Mouse (Mus musculus) frontal cortex, postnatal 10 days (tissue): ENCODE results near the gene Mrps14.

Source experiments
- DNase-seq, 2 experiments: peaks; one replicate each; pipeline ENCODE4 v3.0.0; 2022; ENCODE audit warnings: low spot score in 2 of 2, mixed read lengths in 1 of 2

Gene Mrps14

DNA sequence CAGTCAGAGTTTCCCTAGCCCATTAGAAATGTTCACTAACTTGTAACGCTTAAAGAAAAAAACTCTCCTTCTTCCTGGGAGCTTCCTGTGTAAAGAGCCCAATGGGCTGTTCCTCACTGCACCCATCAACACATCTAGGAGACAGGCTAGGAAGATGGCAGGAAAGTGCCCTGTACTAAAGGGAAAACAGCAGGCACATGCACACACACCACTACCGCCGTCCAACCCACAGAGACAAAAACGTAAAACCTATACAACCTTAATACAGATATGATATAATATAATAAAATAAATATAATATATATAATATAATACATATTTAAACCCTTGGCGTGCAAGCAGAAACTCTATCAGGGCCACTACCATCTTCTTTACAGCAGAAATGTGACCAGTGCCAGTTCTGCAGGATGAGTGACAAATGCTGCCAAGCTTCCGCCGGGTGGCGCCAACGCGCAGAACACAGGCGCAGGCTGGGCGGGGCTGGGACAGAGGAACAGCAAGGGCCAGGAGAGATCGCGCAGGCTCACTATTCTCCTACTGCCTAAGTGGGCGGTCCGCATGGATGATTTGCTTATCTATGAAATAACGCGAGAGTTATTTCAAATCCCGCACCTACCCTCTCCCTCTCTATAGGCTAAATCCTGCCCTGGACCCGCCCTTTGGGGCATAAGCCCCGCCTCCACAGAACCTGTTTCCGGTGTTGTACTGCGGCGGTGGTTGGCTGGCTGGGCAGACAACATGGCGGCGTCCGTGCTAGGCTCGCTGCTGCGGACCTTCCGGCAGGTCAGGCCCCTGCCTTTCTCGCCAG is at the start of gene Mrps14:
Mrps14 (plus strand) TSS at position 687 of the 808 bp plus-strand sequence.
- DNase-seq: peak; percentile 96 to 98

DNA sequence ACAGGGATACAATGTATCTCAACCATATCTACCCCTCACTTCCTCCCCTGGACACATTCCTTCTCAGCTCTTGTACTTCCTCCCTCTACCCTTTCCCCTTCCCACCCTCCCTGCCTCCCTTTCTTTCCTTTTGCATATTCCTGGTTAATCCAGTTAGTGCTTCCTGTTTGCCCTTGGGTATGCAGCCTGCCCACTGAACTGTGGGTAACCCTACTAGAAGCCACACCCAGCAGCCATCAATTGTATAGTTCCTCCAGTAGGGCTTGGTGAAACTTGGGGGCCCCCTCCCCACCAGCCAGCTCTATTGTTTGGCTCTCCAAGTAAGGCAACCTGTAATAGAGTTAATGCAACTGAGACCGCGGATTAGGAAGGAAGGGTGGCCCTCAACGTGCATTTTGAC is 49.4 kb upstream of the Mrps14 start:
- DNase-seq: no peak

DNA sequence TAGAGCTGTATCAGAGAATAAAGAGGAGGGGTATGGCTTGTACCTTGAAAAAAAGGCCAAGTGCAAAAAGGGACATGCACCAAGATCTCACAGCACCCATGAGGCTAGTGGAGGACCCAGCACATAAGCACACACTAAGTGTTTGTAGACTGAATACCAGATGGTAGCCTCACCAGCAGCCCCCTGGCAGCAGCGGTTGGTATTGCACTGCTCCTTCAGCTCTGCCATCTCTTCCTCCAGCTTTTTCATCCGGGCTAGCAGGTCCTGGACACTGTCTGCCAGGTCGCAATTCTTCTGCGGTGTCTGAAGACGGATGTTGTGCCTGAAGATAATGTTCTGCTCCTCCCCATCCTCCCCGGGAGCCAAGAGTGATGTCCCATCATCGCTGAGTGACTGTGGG is 47.7 kb upstream of the Mrps14 start:
- no peak for DNase-seq

DNA sequence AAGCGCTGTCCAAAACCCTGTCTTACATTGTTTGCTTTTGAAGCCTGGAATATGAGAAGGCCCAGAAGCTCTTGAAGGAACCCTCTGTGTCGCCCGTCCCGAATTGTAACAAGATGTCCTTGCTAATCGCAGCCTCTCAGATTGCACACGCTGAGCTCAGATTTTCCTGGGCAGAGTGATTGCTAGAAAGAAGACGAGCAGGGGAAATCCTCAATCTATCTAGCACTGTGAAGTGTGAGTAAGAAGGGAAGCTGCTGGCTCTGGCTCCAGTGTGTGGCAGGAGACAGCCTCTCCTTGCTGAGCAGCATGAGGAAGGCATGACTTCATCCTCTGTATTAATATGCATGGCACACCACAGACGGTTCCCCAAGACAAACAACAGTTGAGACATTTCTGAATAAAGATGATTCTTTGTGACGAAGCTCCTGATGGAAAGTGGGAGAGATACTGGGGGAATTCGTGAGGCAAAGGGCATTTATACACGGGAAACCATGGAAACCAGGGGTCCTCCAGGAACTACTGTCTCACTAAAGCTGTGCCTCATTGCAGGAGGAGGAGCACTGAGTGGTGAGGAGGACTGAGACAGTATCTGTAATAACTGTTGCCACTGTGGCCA is 45.6 kb upstream of the Mrps14 start:
- peak; percentile 15 to 21 for DNase-seq

DNA sequence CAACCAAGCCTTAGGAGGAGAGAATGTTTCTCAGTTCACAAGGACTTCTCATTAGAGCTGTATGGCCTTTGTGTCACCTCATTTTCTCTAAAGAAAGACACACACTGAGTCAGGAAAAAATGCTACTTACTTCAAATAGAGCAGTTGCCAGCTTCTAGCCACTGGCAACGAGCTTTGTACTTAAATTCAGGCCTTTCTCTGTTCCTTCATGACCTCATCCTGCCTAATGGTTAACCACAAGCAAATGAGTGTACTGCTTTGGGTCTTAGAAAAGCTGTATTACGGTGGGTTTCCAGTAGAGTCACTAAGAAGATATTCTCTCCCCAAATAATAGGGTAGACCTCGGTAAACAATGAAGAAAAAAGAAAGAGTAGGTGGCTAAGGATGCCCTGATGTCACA is 44.3 kb upstream of the Mrps14 start:
- no peak for DNase-seq

DNA sequence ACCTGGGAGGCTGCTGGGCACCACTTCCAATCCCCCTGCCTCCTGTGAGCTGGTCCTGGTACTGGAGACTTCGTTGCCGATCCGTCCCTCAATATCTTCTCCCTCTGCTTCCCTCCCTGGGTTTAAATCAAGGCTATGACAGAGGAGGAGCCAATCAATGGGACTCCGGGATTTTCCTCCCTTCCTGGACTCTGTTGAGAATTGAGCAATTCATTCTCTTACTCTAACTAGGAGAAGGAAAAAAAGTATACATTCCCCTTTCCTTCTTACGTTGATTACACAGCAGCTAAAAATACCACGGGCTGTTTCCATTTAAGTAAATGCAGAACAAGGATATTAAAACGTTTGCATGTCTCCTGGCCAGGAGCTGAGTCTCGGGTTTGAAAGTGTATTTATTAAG is 41.5 kb upstream of the Mrps14 start, which contains the start of gene Tnn:
Tnn (minus strand) TSS at position 101 of the 400 bp plus-strand sequence.
- no peak for DNase-seq

DNA sequence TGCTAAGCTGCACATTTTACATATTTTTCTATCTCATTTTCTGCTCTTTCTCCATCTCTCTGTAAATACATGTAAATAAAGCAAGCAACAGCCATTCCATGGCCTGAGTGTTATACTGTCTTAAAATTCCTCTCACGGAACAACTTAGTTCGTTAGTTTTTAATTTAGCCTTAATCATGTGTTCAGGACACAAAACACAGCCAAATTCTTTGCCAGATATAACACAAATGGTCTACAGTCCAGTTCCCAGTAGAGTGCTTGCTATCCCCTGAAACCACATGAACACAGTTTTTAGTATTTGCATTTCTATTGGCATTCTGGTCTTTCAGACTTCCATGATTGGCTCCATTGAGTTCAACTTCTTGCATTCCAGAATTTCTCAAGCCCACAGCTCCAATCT is 36.8 kb upstream of the Mrps14 start:
- DNase-seq: no peak

DNA sequence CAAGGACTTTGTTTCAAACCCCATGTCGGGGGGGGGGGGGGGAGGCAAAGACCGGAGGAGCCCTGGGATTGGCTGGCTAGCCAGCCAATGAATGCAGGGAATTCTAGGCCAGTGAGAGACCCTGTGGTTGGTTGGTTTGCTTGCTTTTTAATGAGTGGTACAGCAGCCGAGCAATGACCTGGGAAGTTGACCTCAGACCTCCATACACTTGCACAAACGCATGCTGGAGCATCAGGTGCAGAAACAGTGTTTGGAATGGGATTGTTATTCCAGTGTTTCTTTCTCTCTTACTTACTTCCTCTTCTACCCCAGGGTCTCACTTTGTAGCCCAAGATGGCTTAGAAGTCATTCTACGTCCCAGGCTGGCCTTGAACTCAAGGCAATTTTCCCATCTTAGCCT is 28.4 kb upstream of the Mrps14 start:
- DNase-seq: no peak

DNA sequence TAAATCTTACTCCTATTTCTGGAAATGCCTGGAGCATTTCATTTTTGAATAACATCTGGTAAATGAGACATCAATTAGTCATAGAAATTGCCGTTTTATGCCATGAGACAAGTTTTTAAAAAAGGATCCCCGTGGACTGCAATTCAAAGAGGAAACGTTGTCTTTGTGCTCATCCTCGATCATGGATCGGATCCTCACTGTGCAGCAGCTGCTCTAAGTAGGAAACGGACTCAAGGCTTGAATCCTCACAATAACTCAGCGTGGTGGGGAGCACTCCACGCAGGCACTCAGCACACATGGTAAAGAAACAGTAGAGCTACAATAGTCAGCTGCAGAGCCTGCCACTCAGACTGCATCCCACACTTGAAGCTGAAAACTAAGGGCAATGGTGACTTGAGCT is 18.1 kb upstream of the Mrps14 start:
- no peak for DNase-seq

DNA sequence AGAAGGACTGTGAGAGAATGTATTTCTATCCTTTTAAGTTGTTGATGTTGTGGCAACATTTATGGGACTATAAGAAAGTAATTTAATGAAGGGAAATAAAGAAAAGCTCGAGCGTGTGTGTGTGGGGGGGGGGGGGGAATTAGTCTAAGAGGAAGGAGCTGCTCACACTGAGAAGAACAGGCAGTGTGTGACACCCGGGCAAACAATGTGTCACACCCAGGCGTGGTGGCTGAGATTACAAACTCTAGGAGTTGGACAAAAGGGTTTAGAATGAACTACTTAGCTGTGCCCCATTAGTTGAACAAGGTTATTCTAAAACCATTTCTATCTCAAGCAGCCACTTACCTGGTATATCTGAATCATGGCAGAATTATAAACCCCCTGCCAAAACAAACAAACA is 13.8 kb upstream of the Mrps14 start:
- no peak for DNase-seq

DNA sequence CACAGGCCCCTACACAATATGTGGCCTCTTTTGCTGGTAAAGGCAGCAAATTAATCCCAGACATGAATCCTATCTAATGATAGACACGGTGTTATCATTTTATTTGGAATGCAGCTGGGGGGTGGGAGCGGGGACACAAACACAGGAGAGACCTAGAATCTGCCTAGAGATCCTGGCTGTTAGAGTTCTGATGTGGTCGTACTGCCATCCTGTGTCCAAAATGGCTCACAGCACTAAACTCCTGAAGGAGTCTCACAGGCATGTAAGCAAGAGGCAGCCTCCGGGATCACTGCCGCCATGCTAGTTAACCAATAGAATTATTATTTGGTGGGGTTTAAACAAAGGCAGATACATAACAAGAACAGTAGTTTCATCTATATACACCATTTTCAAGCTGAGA is 10.5 kb upstream of the Mrps14 start:
- DNase-seq: peak; percentile 35 to 57

DNA sequence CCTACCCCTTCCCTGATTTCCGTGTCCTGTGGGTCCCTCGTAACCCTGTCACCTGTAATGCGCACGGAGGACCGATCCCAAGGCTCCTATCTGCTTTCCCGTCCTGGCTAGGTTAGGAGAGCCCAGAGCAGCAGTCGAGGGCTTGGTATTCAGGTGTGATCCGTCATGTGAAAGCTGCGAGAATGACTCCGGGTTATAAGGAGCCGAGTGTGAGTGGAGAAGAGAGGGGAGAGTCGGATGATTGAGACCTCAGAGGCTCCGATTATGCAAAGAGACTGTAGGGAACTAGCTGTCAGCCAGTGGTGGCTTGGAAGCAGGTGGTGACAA is 285 bp downstream of the Mrps14 start:
- DNase-seq: no peak

DNA sequence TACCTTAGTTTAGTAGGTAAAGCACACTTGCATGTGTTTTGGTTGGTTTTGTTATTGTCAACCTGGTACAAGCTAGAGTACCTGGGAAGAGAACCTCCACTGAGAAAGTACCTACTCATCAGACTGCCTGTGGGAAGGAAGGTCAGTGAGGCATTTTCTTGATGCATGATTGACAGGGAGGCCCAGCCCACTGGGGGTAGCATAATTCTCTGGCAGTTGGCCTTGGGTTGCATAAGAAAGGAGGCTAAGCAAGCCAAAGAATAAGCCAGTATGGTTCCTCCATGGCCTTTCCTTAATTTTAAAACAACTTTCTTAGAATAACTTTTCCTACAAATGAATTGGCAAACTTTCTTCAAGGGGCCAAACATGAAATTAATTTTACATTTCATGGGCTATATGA is 10.5 kb downstream of the Mrps14 start:
- no peak for DNase-seq

DNA sequence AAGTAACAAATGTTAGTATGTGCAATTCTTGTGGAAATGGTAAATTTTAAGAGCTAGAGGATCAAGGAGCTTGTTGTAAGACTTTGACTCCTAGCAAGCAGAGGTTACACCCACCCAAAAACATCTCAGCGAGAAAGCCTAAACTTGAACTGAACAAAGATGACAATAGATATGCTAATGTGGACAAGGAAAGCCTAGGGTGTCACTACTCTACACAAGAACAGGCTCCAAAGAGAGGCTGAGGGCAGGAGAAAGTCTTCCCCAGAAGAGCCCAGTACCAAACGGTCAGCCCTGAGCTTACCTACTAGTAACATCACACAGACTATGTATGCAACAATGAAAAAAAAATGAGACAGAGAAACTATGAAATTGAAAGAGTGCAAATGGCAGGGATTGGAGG is 14.8 kb downstream of the Mrps14 start:
- DNase-seq: no peak

DNA sequence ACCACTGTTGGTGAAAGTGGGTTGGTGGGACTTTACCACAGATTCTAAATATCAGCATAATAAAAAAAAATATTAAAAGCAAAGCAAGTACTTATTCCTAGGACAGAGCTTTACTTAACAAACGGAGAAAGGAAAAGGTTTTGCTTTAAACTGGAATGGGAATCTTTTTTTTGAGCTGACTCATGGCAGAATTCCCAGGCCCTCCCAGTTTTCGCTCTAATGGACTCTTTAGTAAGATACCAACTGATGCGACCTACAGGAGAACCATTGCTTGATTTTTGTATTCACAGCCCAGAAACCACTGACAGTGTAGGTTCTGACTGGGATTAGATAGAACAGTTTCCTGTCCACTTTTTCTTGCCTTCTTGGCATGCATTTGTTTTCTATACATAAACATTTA is 15.6 kb downstream of the Mrps14 start:
- no peak for DNase-seq

DNA sequence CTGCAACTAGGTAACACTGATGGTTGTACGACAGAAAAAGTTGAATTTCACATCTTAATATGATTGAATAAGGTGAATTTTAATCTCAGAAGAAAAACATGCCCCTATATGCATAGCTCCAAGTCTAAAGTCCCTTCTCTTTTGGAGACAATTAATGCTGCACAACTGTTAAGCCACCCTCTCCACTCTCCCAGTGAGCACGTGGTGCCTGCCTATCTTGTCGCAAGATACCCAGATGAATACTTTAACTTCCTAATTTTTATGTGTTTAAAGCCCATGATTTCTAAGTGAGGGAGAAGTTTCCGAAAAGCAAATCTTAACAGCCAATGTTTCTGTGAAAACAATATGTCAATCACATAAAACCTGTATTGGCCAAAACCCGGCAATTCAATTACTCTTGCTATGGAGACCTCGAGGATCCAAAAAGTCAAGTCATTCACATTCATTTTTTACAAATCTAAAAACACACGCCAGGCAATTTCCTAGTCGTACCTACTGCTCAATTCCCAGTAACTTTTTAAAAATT is 16.6 kb downstream of the Mrps14 start:
- DNase-seq: no peak

DNA sequence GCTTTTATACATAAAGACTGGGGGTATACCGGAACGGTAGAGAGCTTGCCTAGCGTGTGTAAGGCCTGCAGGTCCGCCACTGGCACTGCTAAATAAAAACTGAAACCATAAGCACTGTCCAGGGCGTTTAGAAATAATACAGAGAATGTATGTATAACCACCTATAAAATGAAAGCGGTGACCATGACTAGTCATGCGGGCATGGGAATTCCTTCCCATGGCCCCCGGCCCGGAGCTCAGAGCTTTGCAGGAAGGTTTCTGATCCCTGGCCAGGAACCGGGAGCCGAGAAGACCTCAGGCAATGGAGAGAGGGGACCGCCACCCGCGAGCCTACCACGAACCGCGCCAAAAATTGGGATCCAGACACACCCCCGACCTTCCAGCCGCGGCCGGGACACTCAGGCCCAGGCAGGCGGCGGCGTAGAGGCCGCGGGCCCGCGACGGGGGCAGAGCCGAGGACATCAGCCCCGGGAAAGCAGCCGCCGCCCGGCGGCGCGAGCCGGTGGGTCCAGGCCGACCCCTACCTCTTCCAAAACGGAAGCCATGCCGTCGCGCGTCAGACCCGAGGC is 17.2 kb downstream of the Mrps14 start:
- no peak for DNase-seq

DNA sequence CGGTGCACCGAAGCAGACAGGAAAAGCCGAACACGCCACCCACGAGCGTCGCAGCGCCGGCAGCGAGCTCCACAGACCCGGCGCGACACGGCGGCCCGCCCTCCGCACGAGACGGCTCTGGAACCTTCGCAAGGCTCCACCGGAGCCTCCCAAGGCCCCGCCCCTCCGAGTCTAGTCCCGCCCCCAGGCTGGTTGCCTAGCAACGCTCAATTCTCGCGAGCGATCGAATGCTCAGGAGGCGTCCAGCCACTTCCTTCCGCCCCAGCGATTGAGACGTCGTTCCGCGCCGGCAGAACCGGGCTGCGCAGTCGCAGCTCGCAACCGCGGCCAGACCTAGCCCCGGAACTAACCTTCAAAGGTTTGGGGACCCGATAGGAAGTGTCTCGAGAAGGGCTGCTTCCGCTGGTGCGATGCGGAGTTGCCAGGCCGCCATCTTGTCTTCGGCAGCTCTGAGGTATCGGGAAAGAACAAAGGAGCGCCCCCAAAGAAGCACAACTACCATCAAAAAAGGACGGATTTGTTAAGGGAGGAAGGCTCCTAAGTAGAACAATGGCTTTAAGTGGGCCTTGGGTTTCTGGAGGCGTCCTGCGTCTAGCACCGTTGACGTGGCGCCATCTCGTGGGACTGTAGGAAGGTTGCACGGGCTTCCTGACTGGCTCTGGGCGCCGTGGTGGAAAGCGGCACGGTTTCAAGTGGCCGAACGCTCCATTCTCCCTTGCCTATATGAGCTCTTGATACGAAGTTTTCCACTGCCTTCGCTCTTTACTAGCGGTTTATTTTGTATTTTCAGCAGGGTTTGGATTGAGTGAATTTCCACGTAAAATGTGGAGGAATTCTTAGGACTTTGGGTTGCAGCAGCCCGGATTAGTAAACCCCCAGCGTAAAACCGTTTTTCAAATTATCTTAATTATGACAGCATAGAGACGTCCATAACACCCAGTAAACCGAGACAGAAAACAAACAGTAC is 18.0 kb downstream of the Mrps14 start, which contains the start of gene Cacybp:
Cacybp (minus strand) TSS at position 173 of the 967 bp plus-strand sequence.
- peak; percentile 99 to 100 for DNase-seq

DNA sequence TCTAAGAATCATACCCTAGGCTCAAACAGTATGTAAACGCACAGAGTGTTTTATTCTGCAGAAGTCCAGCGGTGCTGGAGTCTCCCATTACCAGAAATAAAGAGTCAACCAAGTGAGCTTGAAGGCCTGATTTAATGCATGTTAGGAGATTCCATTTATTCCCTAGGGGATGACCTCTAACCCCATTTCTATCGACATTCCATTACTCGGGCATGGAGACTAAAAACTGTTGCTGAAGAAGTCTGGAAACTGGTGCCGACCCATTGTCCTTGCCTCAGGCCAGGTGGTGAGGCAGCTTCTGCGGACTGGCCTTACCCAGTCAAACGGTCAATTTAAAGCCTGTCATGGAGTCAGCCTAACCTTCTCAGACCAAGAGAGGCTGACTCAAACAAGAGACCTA is 19.2 kb downstream of the Mrps14 start:
- DNase-seq: no peak

DNA sequence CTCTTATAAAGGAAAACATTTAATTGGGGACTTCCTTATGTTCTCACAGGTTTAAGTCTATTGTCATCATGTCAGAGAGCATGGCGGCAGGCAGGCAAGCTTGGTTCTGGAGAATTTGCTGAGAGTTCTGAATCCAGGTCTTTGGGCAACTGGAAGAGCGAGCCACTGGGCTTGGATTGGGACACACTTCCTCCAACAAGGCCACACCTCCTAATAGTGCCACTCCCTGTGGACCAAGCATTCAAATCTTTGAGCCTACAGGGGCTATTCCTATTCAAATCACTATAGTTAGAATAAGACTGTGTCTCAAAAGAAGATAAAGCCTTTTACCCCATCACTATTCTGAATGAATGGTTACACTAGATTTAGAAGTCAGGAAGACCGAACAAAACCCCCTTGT is 22.9 kb downstream of the Mrps14 start:
- no peak for DNase-seq

DNA sequence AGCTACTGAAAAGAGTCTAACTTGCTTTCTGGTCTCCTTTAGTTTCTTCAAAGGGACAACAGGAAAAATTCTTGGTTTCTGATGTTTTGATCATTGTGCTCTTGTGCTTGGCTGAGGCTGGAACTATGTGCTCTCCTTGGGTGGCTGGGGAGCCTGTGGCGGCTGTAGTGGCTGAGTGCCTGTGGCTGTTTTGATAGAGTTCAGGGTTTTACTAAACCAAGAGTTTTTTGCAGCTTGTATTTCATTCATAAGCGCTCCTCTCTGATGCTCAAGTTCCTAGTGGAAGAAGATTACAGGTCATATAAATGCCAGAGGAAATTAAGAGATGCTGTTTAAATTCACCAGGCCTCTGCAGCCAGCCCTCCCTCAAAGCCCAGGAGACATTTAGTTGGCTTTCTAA is 29.1 kb downstream of the Mrps14 start:
- no peak for DNase-seq

DNA sequence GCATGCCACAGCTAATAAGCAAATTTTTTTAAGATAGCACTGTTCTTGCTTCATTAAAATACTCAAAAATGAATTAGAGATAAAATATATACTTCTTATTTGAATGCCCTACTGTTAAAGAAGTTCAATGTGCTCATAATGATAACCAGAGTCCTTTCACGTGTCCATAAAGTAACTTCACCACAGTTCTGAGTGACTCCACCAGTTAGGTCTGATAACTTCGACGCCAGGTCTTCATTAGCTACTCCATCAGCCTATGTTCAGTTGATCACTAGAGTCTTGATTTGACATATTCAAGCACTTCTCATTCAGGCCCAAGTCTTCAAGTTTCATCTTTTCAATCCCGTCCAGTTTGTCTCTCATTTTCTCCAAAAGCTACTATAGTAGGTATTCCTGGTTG is 32.2 kb downstream of the Mrps14 start:
- DNase-seq: no peak
